Mouse (Mus musculus) limb, embryonic 13.5 days (tissue): ENCODE results near the gene Uchl4. TPM values are rescaled to one million over a fixed set of nuclear protein-coding genes. Genes with fewer than 3 reads are reported as not detected.

Experiments
- ATAC-seq: fragments of 200-750 bp; cut with Nextera tagmentation; 2 replicates; pipeline ENCODE4 v1.8.0; 2017; ENCODE audit warnings: low read depth, moderate number of reproducible peaks, moderate TSS enrichment; ENCODE audit not compliant: low FRiP score
- H3K27ac ChIP-seq: fragments of 300-500 bp; sonication (generic); 2 replicates; pipeline ENCODE4 v1.5.1; 2015; ENCODE audit warnings: inconsistent platforms, mild to moderate bottlenecking, moderate library complexity
- H3K27me3 ChIP-seq: fragments of 300-500 bp; sonication (generic); 2 replicates; pipeline ENCODE4 v1.6.1; 2015; ENCODE audit warnings: mild to moderate bottlenecking, inconsistent platforms
- H3K36me3 ChIP-seq: fragments of 300-500 bp; sonication (generic); 2 replicates; pipeline ENCODE4 v1.6.1; 2015; ENCODE audit warnings: inconsistent platforms, mild to moderate bottlenecking, moderate library complexity
- H3K4me1 ChIP-seq: fragments of 300-500 bp; sonication (generic); 2 replicates; pipeline ENCODE4 v1.6.1; 2015; ENCODE audit warnings: inconsistent platforms
- H3K4me2 ChIP-seq: fragments of 300-500 bp; sonication (generic); replicated peaks from 2 replicates; pipeline ENCODE4 v1.6.1; 2015; ENCODE audit warnings: inconsistent platforms, mild to moderate bottlenecking, moderate library complexity
- H3K4me3 ChIP-seq: fragments of 300-500 bp; sonication (generic); 2 replicates; pipeline ENCODE4 v1.5.1; 2015; ENCODE audit warnings: moderate library complexity, mild to moderate bottlenecking, inconsistent platforms
- H3K9ac ChIP-seq: fragments of 300-500 bp; sonication (generic); 2 replicates; pipeline ENCODE4 v1.6.1; 2015; ENCODE audit warnings: mild to moderate bottlenecking, inconsistent platforms
- H3K9me3 ChIP-seq: fragments of 300-500 bp; sonication (generic); 2 replicates; pipeline ENCODE4 v1.6.1; 2016; ENCODE audit warnings: inconsistent platforms
- WGBS: fragments of 180-500 bp; shearing (Covaris S2); methylation state at CpG from one replicate; pipeline ENCODE4 v1.1.7; 2015; 5-methylcytosine and 5-hydroxymethylcytosine counted together
- polyA plus RNA-seq: library from polyadenylated mRNA; unstranded; fragments of >200 nt; fragmentation: Nextera tagmentation; extraction: Ambion mirVana; gene quantifications from 2 replicates; pipeline ENCODE4 v1.2.1, GENCODE M21; 2015

Gene Uchl4
- polyA plus RNA-seq, 1 experiment from 2014 or later: 3.2 TPM

DNA sequence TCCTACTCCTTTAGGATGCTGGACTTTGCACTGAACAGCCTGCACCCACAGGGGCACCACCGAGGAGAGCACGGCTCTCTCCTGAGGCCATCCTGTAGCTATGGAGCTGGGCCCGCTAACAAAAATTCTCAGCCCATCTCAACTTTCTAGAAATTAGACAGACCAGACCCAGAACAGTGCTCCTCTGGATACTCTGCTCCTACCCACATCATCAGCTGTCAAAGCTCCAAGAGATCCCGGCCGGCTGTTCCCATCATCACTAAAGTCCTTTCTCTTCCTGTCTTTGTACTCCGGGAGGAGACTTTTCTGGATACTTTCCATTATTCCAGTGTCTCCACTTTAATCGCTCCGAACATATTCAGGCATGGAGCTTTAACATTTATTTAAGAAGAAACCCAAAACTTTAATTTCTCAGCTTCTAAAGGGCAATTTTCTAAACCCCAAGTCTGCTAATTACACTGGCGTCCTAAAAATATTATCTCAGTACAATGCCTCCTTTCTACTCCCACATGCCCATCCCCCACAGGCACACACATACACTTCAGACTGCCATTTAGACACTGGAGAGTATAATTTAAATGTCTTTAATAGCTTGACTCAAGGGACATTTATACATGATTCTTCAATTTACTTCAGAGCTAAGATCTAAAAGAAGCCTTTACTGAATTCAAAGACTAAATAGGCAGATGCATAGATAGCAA lies 2.6 kb upstream of the Uchl4 start:
- Histone ChIP-seq H3K36me3 (0 out of 2 replicates have a peak, but pooled peaks cover 4% of the 10 kb centered on the region), H3K4me3 (no peak overlapping the region), H3K27ac (peak overlapping the region; percentile 65; the same call in 1 of the 2 replicates), H3K27me3 (no peaks in the 10 kb centered on the region), H3K9ac (0 out of 2 replicates have a peak overlapping the region, but pooled peaks have one; percentile 1), H3K4me2 (no peak overlapping the region), H3K9me3 (no peaks in the 10 kb centered on the region), H3K4me1 (peaks cover 38% of the 10 kb centered on the region)
- ATAC-seq: no peak
- 59% methylated on average over 9 of the region's 9 CpGs for WGBS

DNA sequence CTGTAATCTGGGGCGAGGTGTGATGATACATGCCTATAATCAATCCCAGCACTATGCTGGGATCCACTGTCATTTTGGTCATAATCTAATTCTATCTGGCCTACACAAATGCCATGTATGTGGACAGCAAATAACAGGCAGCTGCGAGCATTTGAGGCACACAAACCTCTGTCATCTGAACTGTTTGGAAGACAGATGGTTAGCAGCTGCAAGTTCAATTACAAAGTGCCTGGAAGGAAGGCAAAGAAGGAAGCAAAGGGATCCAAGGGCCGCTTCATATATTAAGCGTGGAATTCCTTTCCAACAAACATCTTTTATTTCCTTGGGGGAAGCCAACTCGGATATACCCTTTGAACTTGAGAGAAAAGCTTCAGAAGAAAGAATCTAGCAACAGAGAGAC lies 1.3 kb upstream of the Uchl4 start:
- Histone ChIP-seq H3K9me3 (no peaks in the 10 kb centered on the region), H3K4me1 (peaks cover 36% of the 10 kb centered on the region), H3K27me3 (no peaks in the 10 kb centered on the region), H3K36me3 (0 out of 2 replicates have a peak, but pooled peaks cover 4% of the 10 kb centered on the region), H3K4me2 (no peak overlapping the region), H3K9ac (no peak overlapping the region), H3K27ac (peak overlapping the region; percentile 74; the same call in 1 of the 2 replicates), H3K4me3 (no peak overlapping the region)
- ATAC-seq: no peak
- WGBS: 44% methylated on average over 5 of the region's 5 CpGs

- no peak overlapping the region for H3K4me2 ChIP-seq
- H3K27me3 ChIP-seq: no peaks in the 10 kb centered on the region
- no peak for ATAC-seq
- no peaks in the 10 kb centered on the region for H3K9me3 ChIP-seq
- no peak overlapping the region for H3K27ac ChIP-seq
- peaks cover 36% of the 10 kb centered on the region for H3K4me1 ChIP-seq
- WGBS: 93% methylated on average over 7 of the region's 7 CpGs
- no peak overlapping the region for H3K9ac ChIP-seq
- 0 out of 2 replicates have a peak, but pooled peaks cover 4% of the 10 kb centered on the region for H3K36me3 ChIP-seq
- no peak overlapping the region for H3K4me3 ChIP-seq
These were observed 1.1 kb downstream of the Uchl4 start for GRCm38 (mm10) chr9:64236056-64236455.

GRCm38 (mm10) chr9:64240116-64240515 lies 5.1 kb downstream of the Uchl4 start:
- Histone ChIP-seq H3K9ac (no peak overlapping the region), H3K4me1 (peaks cover 9% of the 10 kb centered on the region), H3K36me3 (peaks cover 3% of the 10 kb centered on the region; the same call in 1 of the 2 replicates), H3K27me3 (no peaks in the 10 kb centered on the region), H3K27ac (no peak overlapping the region), H3K9me3 (no peaks in the 10 kb centered on the region), H3K4me3 (no peak overlapping the region), H3K4me2 (no peak overlapping the region)
- no peak for ATAC-seq
- 10% methylated on average over 2 of the region's 2 CpGs for WGBS

DNA sequence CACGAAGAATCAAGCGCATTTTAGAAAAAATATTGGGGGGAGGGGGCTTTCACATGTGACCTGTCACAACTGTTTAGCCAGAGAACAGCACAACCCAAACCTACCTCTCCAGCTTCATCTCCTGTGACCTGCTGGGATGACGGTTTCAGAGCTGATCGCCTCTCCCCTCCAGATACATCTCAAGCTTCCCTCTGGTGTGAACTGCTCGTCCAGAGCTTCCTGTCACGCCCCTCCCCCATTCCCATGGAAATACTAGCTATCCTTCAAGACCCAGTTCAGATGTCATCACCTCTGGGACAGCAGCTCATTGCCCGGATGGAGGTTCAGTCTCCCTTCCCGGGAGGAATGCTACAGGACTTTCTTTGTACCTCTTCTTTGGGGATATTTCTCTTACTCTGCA lies 5.7 kb downstream of the Uchl4 start:
- Histone ChIP-seq H3K9ac (no peak overlapping the region), H3K36me3 (peaks cover 3% of the 10 kb centered on the region; the same call in 1 of the 2 replicates), H3K27ac (no peak overlapping the region), H3K4me3 (no peak overlapping the region), H3K27me3 (no peaks in the 10 kb centered on the region), H3K4me2 (peak overlapping the region; percentile 7; the same call in 1 of the 2 replicates), H3K9me3 (no peaks in the 10 kb centered on the region), H3K4me1 (peaks cover 9% of the 10 kb centered on the region)
- no peak for ATAC-seq
- WGBS: 29% methylated on average over 8 of the region's 8 CpGs

DNA sequence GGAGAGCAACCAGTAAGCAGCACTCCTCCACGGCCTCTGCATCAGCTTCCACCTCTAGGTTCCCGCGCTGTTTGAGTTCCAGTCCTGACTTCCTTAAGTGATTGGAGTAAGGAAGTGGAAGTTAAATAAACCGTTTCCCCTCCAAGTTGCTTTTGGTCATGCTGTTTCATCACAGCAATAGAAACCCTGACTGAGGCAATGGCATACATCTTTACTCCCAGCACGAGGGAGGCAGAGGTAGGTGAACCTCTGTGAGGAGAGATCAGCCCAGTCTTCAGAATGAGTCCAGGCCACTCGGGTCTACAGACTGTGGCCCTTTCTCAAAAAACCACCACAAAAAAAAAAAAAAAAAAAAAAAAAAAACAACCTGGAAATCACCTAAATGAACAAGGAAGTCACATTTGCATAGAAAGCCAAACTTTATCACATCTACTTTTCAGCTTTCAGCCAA lies 7.4 kb downstream of the Uchl4 start:
- ATAC-seq: no peak

DNA sequence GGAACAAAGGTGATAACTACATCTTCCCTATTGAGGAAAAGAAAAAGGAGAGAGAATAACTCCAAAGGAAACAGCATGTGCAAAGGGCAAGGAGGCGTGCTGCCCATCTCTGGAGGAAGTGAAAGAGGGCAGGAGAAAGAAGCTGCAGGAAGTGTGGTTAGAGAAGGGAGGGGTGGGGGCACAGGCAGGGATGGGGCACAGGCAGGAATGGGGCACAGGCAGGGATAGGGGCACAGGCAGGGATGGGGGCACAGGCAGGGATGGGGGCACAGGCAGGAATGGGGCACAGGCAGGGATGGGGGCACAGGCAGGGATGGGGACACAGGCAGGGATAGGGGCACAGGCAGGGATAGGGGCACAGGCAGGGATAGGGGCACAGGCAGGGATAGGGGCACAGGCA lies 14.4 kb downstream of the Uchl4 start:
- Histone ChIP-seq H3K36me3 (peaks cover 20% of the 10 kb centered on the region; the same call in 1 of the 2 replicates), H3K27me3 (no peaks in the 10 kb centered on the region), H3K4me2 (no peak overlapping the region), H3K27ac (no peak overlapping the region), H3K4me3 (no peak overlapping the region), H3K4me1 (peaks cover 25% of the 10 kb centered on the region), H3K9ac (no peak overlapping the region), H3K9me3 (no peaks in the 10 kb centered on the region)
- 82% methylated on average over 1 of the region's 1 CpGs for whole genome bisulfite sequencing
- ATAC-seq: no peak

More for the DNA sequence above, 7.4 kb downstream of the Uchl4 start:
- Histone ChIP-seq H3K36me3 (peaks cover 13% of the 10 kb centered on the region; the same call in 1 of the 2 replicates), H3K9me3 (no peaks in the 10 kb centered on the region), H3K4me1 (peaks cover 9% of the 10 kb centered on the region), H3K27me3 (no peaks in the 10 kb centered on the region), H3K9ac (no peak overlapping the region), H3K4me3 (no peak overlapping the region), H3K27ac (no peak overlapping the region), H3K4me2 (no peak overlapping the region)
- WGBS: 73% methylated on average over 6 of the region's 6 CpGs

- no peak overlapping the region for H3K9ac ChIP-seq
- no peak for ATAC-seq
- no peaks in the 10 kb centered on the region for H3K9me3 ChIP-seq
- H3K36me3 ChIP-seq: peaks cover 17% of the 10 kb centered on the region; the same call in 1 of the 2 replicates
- peaks cover 25% of the 10 kb centered on the region for H3K4me1 ChIP-seq
- no peak overlapping the region for H3K27ac ChIP-seq
- H3K4me3 ChIP-seq: no peak overlapping the region
- H3K27me3 ChIP-seq: no peaks in the 10 kb centered on the region
- H3K4me2 ChIP-seq: no peak overlapping the region
These were observed 15.2 kb downstream of the Uchl4 start for GRCm38 (mm10) chr9:64250111-64250730.

- Histone ChIP-seq H3K27ac (peak overlapping the region; percentile 93), H3K9me3 (no peaks in the 10 kb centered on the region), H3K36me3 (peaks cover 7% of the 10 kb centered on the region; the same call in 1 of the 2 replicates), H3K9ac (peak overlapping the region; percentile 94), H3K27me3 (no peaks in the 10 kb centered on the region), H3K4me3 (peak overlapping the region; percentile 95), H3K4me1 (peaks cover 25% of the 10 kb centered on the region), H3K4me2 (peak overlapping the region; percentile 78)
- under 1% methylated on average over 16 of the region's 16 CpGs for WGBS
- ATAC-seq: no peak; the same call in 1 of the 2 replicates
These were observed 17.6 kb downstream of the Uchl4 start for GRCm38 (mm10) chr9:64252591-64253020.

- peaks cover 6% of the 10 kb centered on the region; the same call in 1 of the 2 replicates for H3K36me3 ChIP-seq
- WGBS: under 1% methylated on average over 89 of the region's 89 CpGs
These were observed 18.3 kb downstream of the Uchl4 start, which contains the start of gene Map2k1 for GRCm38 (mm10) chr9:64253021-64253904. TSS of gene Map2k1 (minus strand) at chr9:64253631.

DNA sequence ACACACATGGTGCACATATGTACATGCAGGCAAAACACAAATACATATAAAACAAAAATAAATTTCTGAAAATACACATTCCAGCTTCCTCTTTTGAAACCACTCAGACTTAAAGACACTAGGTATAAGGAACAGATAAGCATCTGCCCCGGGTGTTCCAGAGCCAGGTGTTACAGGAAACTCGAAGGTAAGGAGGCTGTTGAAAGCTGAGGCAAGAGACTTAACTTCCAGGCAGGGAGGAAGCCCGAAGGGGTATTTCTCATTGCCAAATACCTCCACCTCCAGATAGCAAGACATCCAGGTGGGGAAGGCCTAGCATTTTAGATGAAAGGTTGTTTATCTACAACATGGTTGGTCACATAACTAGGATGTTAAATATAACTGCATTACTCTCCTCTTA lies 20.4 kb downstream of the Uchl4 start:
- H3K4me3 ChIP-seq: no peak overlapping the region
- no peaks in the 10 kb centered on the region for H3K27me3 ChIP-seq
- no peak overlapping the region for H3K27ac ChIP-seq
- H3K4me1 ChIP-seq: peaks cover 20% of the 10 kb centered on the region
- no peak overlapping the region for H3K4me2 ChIP-seq
- 77% methylated on average over 3 of the region's 3 CpGs for WGBS
- no peaks in the 10 kb centered on the region for H3K36me3 ChIP-seq
- no peak overlapping the region for H3K9ac ChIP-seq
- ATAC-seq: no peak
- no peaks in the 10 kb centered on the region for H3K9me3 ChIP-seq

More at GRCm38 (mm10) chr9:64253021-64253904, 18.3 kb downstream of the Uchl4 start, which contains the start of gene Map2k1:
- peak; percentile 99 for ATAC-seq
- Histone ChIP-seq H3K4me1 (peaks cover 25% of the 10 kb centered on the region), H3K27me3 (no peaks in the 10 kb centered on the region), H3K4me3 (peak within 1 kb of the TSS; percentile 95), H3K4me2 (peak within 1 kb of the TSS; percentile 78), H3K9ac (peak within 1 kb of the TSS; percentile 94), H3K9me3 (no peaks in the 10 kb centered on the region), H3K27ac (peak within 1 kb of the TSS; percentile 93)
